Mouse (Mus musculus): ENCODE measurements at regions not wholly inside any gene's neighbourhood (a gene's known extent, or its start where the extent isn't known, plus 50 kb on each side); places are given as distances from the start of the nearest gene placed in this dataset.

- no peak for TF ChIP-seq CTCF (IDR thresholded peaks at IDR 0.05; ENCODE audit: borderline replicate concordance, insufficient read depth, low read depth, low read length)
- TF ChIP-seq POLR2A (IDR thresholded peaks at IDR 0.05; ENCODE audit: borderline replicate concordance, insufficient read depth, low read length) = no peak
These were observed 284.6 kb upstream of the Zmiz1 start for GRCm38 (mm10) chr14:25174402-25174801.

Measured in cerebellum, adult 2 months (tissue).